Mouse (Mus musculus): ENCODE data around the gene Skor1. TPM values are rescaled to one million over a fixed set of nuclear protein-coding genes. Genes with fewer than 3 reads are reported as not detected.

The Skor1 gene
- polyA plus RNA-seq, 1 experiment from 2014 or later: not detected

GRCm38 (mm10) chr9:63182306-63182960, 33.7 kb upstream of the Skor1 start:
- WGBS (ENCODE audit: insufficient replicate concordance): 73% methylated on average over 14 of the region's 14 CpGs
- no peaks in the 10 kb centered on the region for H3K36me3 ChIP-seq (ENCODE audit: control insufficient read depth, insufficient read depth)
- no peak overlapping the region for H3K27ac ChIP-seq (ENCODE audit: low read length)
- no peaks in the 10 kb centered on the region for H3K9me3 ChIP-seq (replicated peaks; ENCODE audit: control insufficient read depth, low read length)
- no peak overlapping the region for H3K9ac ChIP-seq (ENCODE audit: low read depth, low read length)
- H3K4me1 ChIP-seq (ENCODE audit: control insufficient read depth, low read depth, low read length): peaks cover 3% of the 10 kb centered on the region; the same call in 1 of the 2 replicates
- no peak overlapping the region for H3K4me2 ChIP-seq (ENCODE audit: low read depth, low read length)
- no peak overlapping the region for H3K4me3 ChIP-seq (ENCODE audit: low read depth, low read length)
- no peaks in the 10 kb centered on the region for H3K27me3 ChIP-seq (ENCODE audit: control insufficient read depth, insufficient read depth, low read depth, low read length)
- ATAC-seq (ENCODE audit: low read depth): no peak

- Histone ChIP-seq H3K9me3 (replicated peaks; ENCODE audit: control insufficient read depth, low read length) (no peaks in the 10 kb centered on the region), H3K27ac (ENCODE audit: low read length) (no peak overlapping the region), H3K4me3 (ENCODE audit: low read depth, low read length) (no peak overlapping the region), H3K36me3 (ENCODE audit: control insufficient read depth, insufficient read depth) (no peaks in the 10 kb centered on the region), H3K4me2 (ENCODE audit: low read depth, low read length) (no peak overlapping the region), H3K4me1 (ENCODE audit: control insufficient read depth, low read depth, low read length) (no peaks in the 10 kb centered on the region; the same call in 1 of the 2 replicates), H3K27me3 (ENCODE audit: control insufficient read depth, insufficient read depth, low read depth, low read length) (no peaks in the 10 kb centered on the region), H3K9ac (ENCODE audit: low read depth, low read length) (no peak overlapping the region)
- WGBS (ENCODE audit: insufficient replicate concordance): 68% methylated on average over 11 of the region's 11 CpGs
- no peak for ATAC-seq (ENCODE audit: low read depth)
Measured at GRCm38 (mm10) chr9:63181337-63182178, 32.8 kb upstream of the Skor1 start.

- H3K27me3 ChIP-seq (ENCODE audit: control insufficient read depth, insufficient read depth, low read depth, low read length): no peaks in the 10 kb centered on the region
- no peak overlapping the region for H3K9ac ChIP-seq (ENCODE audit: low read depth, low read length)
- H3K4me1 ChIP-seq (ENCODE audit: control insufficient read depth, low read depth, low read length): no peaks in the 10 kb centered on the region
- no peak overlapping the region for H3K4me3 ChIP-seq (ENCODE audit: low read depth, low read length)
- no peak for ATAC-seq (ENCODE audit: low read depth)
- H3K9me3 ChIP-seq (replicated peaks; ENCODE audit: control insufficient read depth, low read length): no peaks in the 10 kb centered on the region
- H3K4me2 ChIP-seq (ENCODE audit: low read depth, low read length): no peak overlapping the region
- WGBS (ENCODE audit: insufficient replicate concordance): 66% methylated on average over 8 of the region's 8 CpGs
- no peak overlapping the region for H3K27ac ChIP-seq (ENCODE audit: low read length)
- H3K36me3 ChIP-seq (ENCODE audit: control insufficient read depth, insufficient read depth): no peaks in the 10 kb centered on the region
Measured at GRCm38 (mm10) chr9:63178296-63178695, 29.5 kb upstream of the Skor1 start.

GRCm38 (mm10) chr9:63174001-63174721, 25.4 kb upstream of the Skor1 start:
- Histone ChIP-seq H3K27me3 (ENCODE audit: control insufficient read depth, insufficient read depth, low read depth, low read length) (no peaks in the 10 kb centered on the region), H3K4me3 (ENCODE audit: low read depth, low read length) (no peak overlapping the region), H3K4me2 (ENCODE audit: low read depth, low read length) (no peak overlapping the region), H3K9me3 (replicated peaks; ENCODE audit: control insufficient read depth, low read length) (no peaks in the 10 kb centered on the region), H3K4me1 (ENCODE audit: control insufficient read depth, low read depth, low read length) (no peaks in the 10 kb centered on the region), H3K27ac (ENCODE audit: low read length) (no peak overlapping the region), H3K36me3 (ENCODE audit: control insufficient read depth, insufficient read depth) (no peaks in the 10 kb centered on the region), H3K9ac (ENCODE audit: low read depth, low read length) (no peak overlapping the region)
- no peak for ATAC-seq (ENCODE audit: low read depth)
- WGBS (ENCODE audit: insufficient replicate concordance): 72% methylated on average over 8 of the region's 8 CpGs

- Histone ChIP-seq H3K4me3 (ENCODE audit: low read depth, low read length) (no peak overlapping the region), H3K27me3 (ENCODE audit: control insufficient read depth, insufficient read depth, low read depth, low read length) (no peaks in the 10 kb centered on the region), H3K4me1 (ENCODE audit: control insufficient read depth, low read depth, low read length) (no peaks in the 10 kb centered on the region), H3K9ac (ENCODE audit: low read depth, low read length) (no peak overlapping the region), H3K9me3 (replicated peaks; ENCODE audit: control insufficient read depth, low read length) (no peaks in the 10 kb centered on the region), H3K4me2 (ENCODE audit: low read depth, low read length) (no peak overlapping the region), H3K36me3 (ENCODE audit: control insufficient read depth, insufficient read depth) (no peaks in the 10 kb centered on the region), H3K27ac (ENCODE audit: low read length) (no peak overlapping the region)
- WGBS (ENCODE audit: insufficient replicate concordance): 25% methylated on average over 2 of the region's 2 CpGs
- no peak for ATAC-seq (ENCODE audit: low read depth)
Measured at GRCm38 (mm10) chr9:63171951-63172350, 23.2 kb upstream of the Skor1 start.

- H3K9me3 ChIP-seq (replicated peaks; ENCODE audit: control insufficient read depth, low read length): no peaks in the 10 kb centered on the region
- 63% methylated on average over 1 of the region's 1 CpGs for WGBS (ENCODE audit: insufficient replicate concordance)
- no peak overlapping the region for H3K4me3 ChIP-seq (ENCODE audit: low read depth, low read length)
- H3K4me1 ChIP-seq (ENCODE audit: control insufficient read depth, low read depth, low read length): no peaks in the 10 kb centered on the region
- ATAC-seq (ENCODE audit: low read depth): no peak
- no peak overlapping the region for H3K9ac ChIP-seq (ENCODE audit: low read depth, low read length)
- no peak overlapping the region for H3K4me2 ChIP-seq (ENCODE audit: low read depth, low read length)
- no peaks in the 10 kb centered on the region for H3K27me3 ChIP-seq (ENCODE audit: control insufficient read depth, insufficient read depth, low read depth, low read length)
- no peak overlapping the region for H3K27ac ChIP-seq (ENCODE audit: low read length)
- no peaks in the 10 kb centered on the region for H3K36me3 ChIP-seq (ENCODE audit: control insufficient read depth, insufficient read depth)
Measured at GRCm38 (mm10) chr9:63169127-63169526, 20.4 kb upstream of the Skor1 start.

GRCm38 (mm10) chr9:63165070-63165469, 16.3 kb upstream of the Skor1 start:
- no peak overlapping the region for H3K4me3 ChIP-seq (ENCODE audit: low read depth, low read length)
- no peaks in the 10 kb centered on the region for H3K4me1 ChIP-seq (ENCODE audit: control insufficient read depth, low read depth, low read length)
- no peaks in the 10 kb centered on the region for H3K36me3 ChIP-seq (ENCODE audit: control insufficient read depth, insufficient read depth)
- no peaks in the 10 kb centered on the region for H3K9me3 ChIP-seq (replicated peaks; ENCODE audit: control insufficient read depth, low read length)
- H3K4me2 ChIP-seq (ENCODE audit: low read depth, low read length): no peak overlapping the region
- H3K27me3 ChIP-seq (ENCODE audit: control insufficient read depth, insufficient read depth, low read depth, low read length): no peaks in the 10 kb centered on the region
- no peak for ATAC-seq (ENCODE audit: low read depth)
- no peak overlapping the region for H3K27ac ChIP-seq (ENCODE audit: low read length)
- WGBS (ENCODE audit: insufficient replicate concordance): 58% methylated on average over 9 of the region's 9 CpGs
- no peak overlapping the region for H3K9ac ChIP-seq (ENCODE audit: low read depth, low read length)

- Histone ChIP-seq H3K4me3 (ENCODE audit: low read depth, low read length) (no peak overlapping the region), H3K4me1 (ENCODE audit: control insufficient read depth, low read depth, low read length) (no peaks in the 10 kb centered on the region), H3K36me3 (ENCODE audit: control insufficient read depth, insufficient read depth) (no peaks in the 10 kb centered on the region), H3K27me3 (ENCODE audit: control insufficient read depth, insufficient read depth, low read depth, low read length) (no peaks in the 10 kb centered on the region), H3K9me3 (replicated peaks; ENCODE audit: control insufficient read depth, low read length) (no peaks in the 10 kb centered on the region), H3K9ac (ENCODE audit: low read depth, low read length) (no peak overlapping the region), H3K27ac (ENCODE audit: low read length) (no peak overlapping the region), H3K4me2 (ENCODE audit: low read depth, low read length) (no peak overlapping the region)
- WGBS (ENCODE audit: insufficient replicate concordance): 72% methylated on average over 8 of the region's 8 CpGs
- ATAC-seq (ENCODE audit: low read depth): no peak
Measured at GRCm38 (mm10) chr9:63163756-63164155, 15.0 kb upstream of the Skor1 start.
